In the genomic region with DNA sequence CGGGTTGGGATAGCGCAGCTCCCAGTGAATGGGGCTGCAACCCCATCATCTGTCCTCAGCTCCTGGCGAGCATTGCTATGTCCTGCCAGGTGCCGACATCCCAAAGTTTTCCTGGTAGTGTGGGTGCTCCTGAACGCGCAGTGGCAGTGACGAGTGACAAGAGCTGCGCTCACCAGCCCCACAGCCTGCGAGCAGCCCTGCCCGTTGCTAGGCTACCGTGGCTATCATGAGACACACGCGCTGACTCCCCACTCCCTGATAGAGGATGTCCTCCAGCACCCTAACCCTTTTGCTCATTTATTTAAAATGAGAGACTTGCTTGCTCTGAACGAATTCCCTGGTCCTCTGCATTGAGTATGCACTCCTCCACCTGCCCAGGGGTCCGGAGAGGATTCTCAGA, we compare ENCODE assay signal across 10 mouse cellular contexts. TPM values are rescaled to one million over a fixed set of nuclear protein-coding genes. Genes with fewer than 3 reads are reported as not detected.
DNase-seq lines count a peak whose midpoint lies in the region; ATAC-seq lines count a peak whose summit lies in the region.
"Had no signal": no experiment of that assay in that cellular context is flagged by ENCODE, and none has a peak within 500 bp of the region (broad histone marks: within the 10 kb centered on the region; RNA-seq: fewer than 3 reads in every experiment).

No protein-coding gene starts in this region.

- no peaks in the 10 kb centered on the region for H3K9me3 ChIP-seq in kidney, embryonic 16.5 days (ENCODE audit: low read length)
- H3K9me3 ChIP-seq in embryonic facial prominence, embryonic 11.5 days (replicated peaks; ENCODE audit: control insufficient read depth, low read length): no peaks in the 10 kb centered on the region
- H3K9me3 ChIP-seq in hindbrain, embryonic 10.5 days: no peaks in the 10 kb centered on the region
- H3K9me3 ChIP-seq in neural tube, embryonic 12.5 days: no peaks in the 10 kb centered on the region
- H3K9me3 ChIP-seq: limb, embryonic 12.5 days had no signal

- DNase-seq in kidney, adult 18-20 months: no peak
- DNase-seq in embryonic facial prominence, embryonic 11.5 days (ENCODE audit: low spot score): peak; percentile 32
- DNase-seq in hindbrain, embryonic 10.5 days (ENCODE audit: low spot score): peak; percentile 43
- no peak for DNase-seq in kidney, postnatal 14 days
- DNase-seq: cerebellum, adult 9-10 months had no signal

- WGBS in kidney, embryonic 16.5 days: 21% methylated on average over 15 of the region's 15 CpGs
- 18% methylated on average over 15 of the region's 15 CpGs for WGBS in embryonic facial prominence, embryonic 11.5 days
- 14% methylated on average over 15 of the region's 15 CpGs for WGBS in hindbrain, embryonic 10.5 days
- 20% methylated on average over 15 of the region's 15 CpGs for WGBS in neural tube, embryonic 12.5 days

- H3K4me3 ChIP-seq in kidney, embryonic 16.5 days (ENCODE audit: low read length): no peak overlapping the region
- no peak overlapping the region for H3K4me3 ChIP-seq in embryonic facial prominence, embryonic 11.5 days (ENCODE audit: low read depth, low read length)
- H3K4me3 ChIP-seq in hindbrain, embryonic 10.5 days: peak overlapping the region; percentile 27
- no peak overlapping the region for H3K4me3 ChIP-seq in neural tube, embryonic 12.5 days
- H3K4me3 ChIP-seq: limb, embryonic 12.5 days had no signal

- H3K9ac ChIP-seq in kidney, embryonic 16.5 days (replicated peaks; ENCODE audit: low read length): no peak overlapping the region
- H3K9ac ChIP-seq in embryonic facial prominence, embryonic 11.5 days (replicated peaks; ENCODE audit: low read length): no peak overlapping the region
- no peak overlapping the region for H3K9ac ChIP-seq in neural tube, embryonic 12.5 days
- H3K9ac ChIP-seq: limb, embryonic 12.5 days had no signal

- ATAC-seq in kidney, embryonic 16.5 days (ENCODE audit: low FRiP score, low TSS enrichment): peak; percentile 79; the same call in 1 of the 2 replicates
- ATAC-seq in embryonic facial prominence, embryonic 11.5 days (replicated peaks; ENCODE audit: insufficient number of reproducible peaks, low FRiP score, low TSS enrichment, low read depth): peak; percentile 69; the same call in 1 of the 2 replicates
- peak; percentile 89 for ATAC-seq in neural tube, embryonic 12.5 days (ENCODE audit: low FRiP score, low read depth)
- ATAC-seq in cerebellum, adult (ENCODE audit: insufficient number of reproducible peaks, low FRiP score, low TSS enrichment): no peak
- no peak for ATAC-seq in CD4-positive, CD25-positive, alpha-beta regulatory T cell, adult 4 months

- H3K36me3 ChIP-seq in kidney, embryonic 16.5 days (ENCODE audit: insufficient read depth, low read length): no peaks in the 10 kb centered on the region
- no peaks in the 10 kb centered on the region for H3K36me3 ChIP-seq in embryonic facial prominence, embryonic 11.5 days (replicated peaks; ENCODE audit: control insufficient read depth, insufficient read depth, low read depth, low read length)
- no peaks in the 10 kb centered on the region for H3K36me3 ChIP-seq in hindbrain, embryonic 10.5 days
- no peaks in the 10 kb centered on the region for H3K36me3 ChIP-seq in neural tube, embryonic 12.5 days
- H3K36me3 ChIP-seq: limb, embryonic 12.5 days had no signal

- no peaks in the 10 kb centered on the region for H3K27me3 ChIP-seq in kidney, embryonic 16.5 days (ENCODE audit: insufficient read depth, low read length)
- no peaks in the 10 kb centered on the region for H3K27me3 ChIP-seq in embryonic facial prominence, embryonic 11.5 days (ENCODE audit: control insufficient read depth, insufficient read depth, low read length)
- H3K27me3 ChIP-seq in hindbrain, embryonic 10.5 days (ENCODE audit: insufficient read depth, poor library complexity, severe bottlenecking): peaks cover 25% of the 10 kb centered on the region
- 0 out of 2 replicates have a peak, but pooled peaks cover 3% of the 10 kb centered on the region for H3K27me3 ChIP-seq in neural tube, embryonic 12.5 days (replicated peaks)

- H3K4me1 ChIP-seq in kidney, embryonic 16.5 days (ENCODE audit: insufficient read depth, low read length): peaks cover 12% of the 10 kb centered on the region
- peaks cover 2% of the 10 kb centered on the region; the same call in 1 of the 2 replicates for H3K4me1 ChIP-seq in embryonic facial prominence, embryonic 11.5 days (ENCODE audit: control insufficient read depth, insufficient read depth, low read length)
- H3K4me1 ChIP-seq in hindbrain, embryonic 10.5 days (replicated peaks): peaks cover 36% of the 10 kb centered on the region
- peaks cover 16% of the 10 kb centered on the region for H3K4me1 ChIP-seq in neural tube, embryonic 12.5 days

- no peak overlapping the region for H3K27ac ChIP-seq in kidney, embryonic 16.5 days (ENCODE audit: low read length)
- H3K27ac ChIP-seq in embryonic facial prominence, embryonic 11.5 days (replicated peaks; ENCODE audit: low read depth, low read length): no peak overlapping the region
- H3K27ac ChIP-seq in hindbrain, embryonic 10.5 days: no peak overlapping the region
- no peak overlapping the region for H3K27ac ChIP-seq in neural tube, embryonic 12.5 days
- H3K27ac ChIP-seq: limb, embryonic 12.5 days had no signal

- no peak overlapping the region for H3K4me2 ChIP-seq in kidney, embryonic 16.5 days (replicated peaks; ENCODE audit: low read depth, low read length)
- peak overlapping the region; percentile 11; the same call in 1 of the 2 replicates for H3K4me2 ChIP-seq in embryonic facial prominence, embryonic 11.5 days (ENCODE audit: low read depth, low read length)
- peak overlapping the region; percentile 43 for H3K4me2 ChIP-seq in neural tube, embryonic 12.5 days (replicated peaks)
- H3K4me2 ChIP-seq: limb, embryonic 12.5 days had no signal

RNA-seq across cellular contexts. Expression of a gene that starts 10.7 kb away (rescaled TPM):
- polyA plus RNA-seq in kidney, embryonic 16.5 days (2015; fragmentation: Nextera tagmentation; extraction: Ambion mirVana): 21.3 and 21.9 TPM in 2 replicates
- polyA plus RNA-seq in embryonic facial prominence, embryonic 11.5 days (2014; fragmentation: Nextera tagmentation; extraction: Ambion mirVana): 28.3 and 28.6 TPM in 2 replicates
- 12.8 and 16.3 TPM in 2 replicates for polyA plus RNA-seq in hindbrain, embryonic 10.5 days (2016; fragmentation: Nextera tagmentation; extraction: Ambion mirVana)
- 13.5 and 13.8 TPM in 2 replicates for polyA plus RNA-seq in neural tube, embryonic 12.5 days (2016; fragmentation: Nextera tagmentation; extraction: Ambion mirVana)
- under 1 TPM in 1 of 2 experiments, not detected in 1; 0.06 TPM for polyA plus RNA-seq in CD4-positive, CD25-positive, alpha-beta regulatory T cell, adult 4 months (2017; shearing (Covaris generic))

Comparison
In these comparisons a context has a peak if more than half of its experiments do, and no peak if none do; other contexts are left out.
1. ATAC-seq: peak in kidney, embryonic 16.5 days (single experiment), embryonic facial prominence, embryonic 11.5 days (single experiment) and neural tube, embryonic 12.5 days (single experiment); none in cerebellum, adult (single experiment) and CD4-positive, CD25-positive, alpha-beta regulatory T cell, adult 4 months (single experiment).
2. DNase-seq: peak in embryonic facial prominence, embryonic 11.5 days (single experiment) and hindbrain, embryonic 10.5 days (single experiment); none in kidney, adult 18-20 months (single experiment) and kidney, postnatal 14 days (single experiment).
3. RNA of a gene that starts 10.7 kb away (polyA plus RNA-seq): 28.3 to 28.6 TPM in embryonic facial prominence, embryonic 11.5 days, 21.3 to 21.9 TPM in kidney, embryonic 16.5 days, 13.5 to 13.8 TPM in neural tube, embryonic 12.5 days and 12.8 to 16.3 TPM in hindbrain, embryonic 10.5 days; 0.06 TPM in CD4-positive, CD25-positive, alpha-beta regulatory T cell, adult 4 months; every median in the first group is over 10 times any median in the second.